Mouse (Mus musculus) mesoderm, embryonic 11.5 days (tissue): ENCODE results near the gene Cpeb4.
A peak's percentile ranks its signal among the peaks of the same experiment; 100 is the strongest.
"Not testable (repeated sequence)": the region's sequence is repeated elsewhere in the genome, so short reads cannot be mapped to it uniquely, and the experiment has no call there.

ENCODE experiments used
- DNase-seq: peaks from one replicate; pipeline ENCODE4 v3.0.0-alpha.2; 2012; ENCODE audit warnings: low read depth, low spot score

Cpeb4 gene

GRCm38 (mm10) chr11:31871911-31872310 lies at the start of gene Cpeb4:
TSS of gene Cpeb4 (plus strand) at chr11:31872211.
- no peak for DNase-seq

GRCm38 (mm10) chr11:31822556-31822955 lies 49.5 kb upstream of the Cpeb4 start:
- no peak for DNase-seq

- DNase-seq: no peak
Observed at GRCm38 (mm10) chr11:31823513-31823912, 48.5 kb upstream of the Cpeb4 start.

- DNase-seq: no peak
Observed at GRCm38 (mm10) chr11:31824504-31825166, 47.4 kb upstream of the Cpeb4 start.

GRCm38 (mm10) chr11:31828011-31828770 lies 43.8 kb upstream of the Cpeb4 start:
- DNase-seq: peak; percentile 65

GRCm38 (mm10) chr11:31828771-31829072 lies 43.3 kb upstream of the Cpeb4 start:
- no peak for DNase-seq

GRCm38 (mm10) chr11:31830213-31831151 lies 41.5 kb upstream of the Cpeb4 start:
- no peak for DNase-seq

- DNase-seq: no peak
Observed at GRCm38 (mm10) chr11:31831451-31831850, 40.6 kb upstream of the Cpeb4 start.

- no peak for DNase-seq
Observed at GRCm38 (mm10) chr11:31831983-31832382, 40.0 kb upstream of the Cpeb4 start.

GRCm38 (mm10) chr11:31832439-31832980 lies 39.5 kb upstream of the Cpeb4 start:
- DNase-seq: no peak

- DNase-seq: no peak
Observed at GRCm38 (mm10) chr11:31833506-31833905, 38.5 kb upstream of the Cpeb4 start.

GRCm38 (mm10) chr11:31835352-31835751 lies 36.7 kb upstream of the Cpeb4 start:
- DNase-seq: no peak

GRCm38 (mm10) chr11:31837243-31837642 lies 34.8 kb upstream of the Cpeb4 start:
- no peak for DNase-seq

GRCm38 (mm10) chr11:31837753-31838152 lies 34.3 kb upstream of the Cpeb4 start:
- DNase-seq: no peak

- no peak for DNase-seq
Observed at GRCm38 (mm10) chr11:31838442-31839083, 33.4 kb upstream of the Cpeb4 start.

GRCm38 (mm10) chr11:31839084-31839460 lies 32.9 kb upstream of the Cpeb4 start:
- DNase-seq: no peak

- no peak for DNase-seq
Observed at GRCm38 (mm10) chr11:31842171-31842959, 29.6 kb upstream of the Cpeb4 start.

- DNase-seq: no peak
Observed at GRCm38 (mm10) chr11:31843177-31843833, 28.7 kb upstream of the Cpeb4 start.

GRCm38 (mm10) chr11:31843834-31844188 lies 28.2 kb upstream of the Cpeb4 start:
- no peak for DNase-seq

GRCm38 (mm10) chr11:31845111-31845510 lies 26.9 kb upstream of the Cpeb4 start:
- DNase-seq: not testable (repeated sequence)
